Mouse (Mus musculus): ENCODE measurements around the gene Phyh. TPM values are rescaled to one million over a fixed set of nuclear protein-coding genes. Genes with fewer than 3 reads are reported as not detected.

Phyh gene
- polyA plus RNA-seq, 1 experiment from 2014 or later: 134 TPM

DNA sequence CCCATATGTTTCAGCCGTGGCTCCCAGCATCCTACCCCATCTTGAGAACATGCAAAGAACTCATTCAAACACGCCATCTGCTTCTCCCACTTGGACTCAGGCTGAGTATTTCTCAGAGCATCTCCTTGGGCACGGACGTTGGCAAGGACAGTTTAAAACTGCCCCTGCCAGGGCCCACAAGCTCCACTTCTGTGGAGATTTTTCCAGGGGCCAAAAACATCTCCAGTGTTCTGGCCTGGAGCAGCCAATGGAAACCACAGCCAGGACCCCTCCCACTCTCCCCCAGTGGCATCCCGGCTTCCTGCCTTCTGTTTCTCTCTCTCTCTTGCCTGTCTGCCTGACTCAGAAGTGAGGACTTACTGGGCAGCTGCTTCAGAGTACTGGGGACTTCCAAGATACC lies 57.0 kb downstream of the Phyh start, which contains the start of gene Ucma:
Gene Ucma (plus strand): TSS at position 316 of the 400 bp plus-strand sequence.
- 51% methylated on average over 5 of the region's 5 CpGs for WGBS (ENCODE audit: insufficient replicate concordance)
- Histone ChIP-seq H3K4me2 (ENCODE audit: low read depth, low read length) (no peak within 1 kb of the TSS), H3K4me1 (ENCODE audit: control insufficient read depth, low read depth, low read length) (no peaks in the 10 kb centered on the region), H3K4me3 (ENCODE audit: low read depth, low read length) (no peak within 1 kb of the TSS), H3K9me3 (replicated peaks; ENCODE audit: control insufficient read depth, low read length) (no peaks in the 10 kb centered on the region), H3K9ac (ENCODE audit: low read depth, low read length) (no peak within 1 kb of the TSS), H3K36me3 (ENCODE audit: control insufficient read depth, insufficient read depth) (no peaks in the 10 kb centered on the region), H3K27ac (ENCODE audit: low read length) (no peak within 1 kb of the TSS), H3K27me3 (ENCODE audit: control insufficient read depth, insufficient read depth, low read depth, low read length) (no peaks in the 10 kb centered on the region)
- no peak for ATAC-seq (ENCODE audit: low read depth)

DNA sequence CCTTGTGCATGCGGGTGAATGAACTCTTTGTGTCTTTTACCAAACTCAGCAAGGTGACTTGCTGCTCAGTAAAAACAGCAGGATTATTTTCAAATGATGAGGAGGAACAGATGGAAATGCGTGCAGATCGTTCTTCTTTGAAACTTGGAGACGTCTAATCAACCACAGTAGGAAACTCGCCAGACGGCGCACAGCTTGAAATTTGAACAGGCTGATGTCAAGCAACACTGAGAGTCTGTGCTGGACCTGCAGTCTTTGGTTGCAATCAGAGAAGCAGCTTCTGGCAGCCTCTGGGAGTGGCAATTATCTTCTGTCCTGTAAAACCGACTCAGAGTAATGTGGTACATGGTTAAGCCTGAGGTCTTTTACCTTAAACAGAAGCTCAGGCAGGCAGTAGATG lies 59.3 kb downstream of the Phyh start:
- no peaks in the 10 kb centered on the region for H3K27me3 ChIP-seq (ENCODE audit: control insufficient read depth, insufficient read depth, low read depth, low read length)
- H3K9me3 ChIP-seq (replicated peaks; ENCODE audit: control insufficient read depth, low read length): no peaks in the 10 kb centered on the region
- H3K36me3 ChIP-seq (ENCODE audit: control insufficient read depth, insufficient read depth): no peaks in the 10 kb centered on the region
- no peak overlapping the region for H3K4me3 ChIP-seq (ENCODE audit: low read depth, low read length)
- WGBS (ENCODE audit: insufficient replicate concordance): 56% methylated on average over 8 of the region's 8 CpGs
- no peaks in the 10 kb centered on the region for H3K4me1 ChIP-seq (ENCODE audit: control insufficient read depth, low read depth, low read length)
- H3K9ac ChIP-seq (ENCODE audit: low read depth, low read length): no peak overlapping the region
- H3K27ac ChIP-seq (ENCODE audit: low read length): no peak overlapping the region
- H3K4me2 ChIP-seq (ENCODE audit: low read depth, low read length): no peak overlapping the region
- ATAC-seq (ENCODE audit: low read depth): no peak

DNA sequence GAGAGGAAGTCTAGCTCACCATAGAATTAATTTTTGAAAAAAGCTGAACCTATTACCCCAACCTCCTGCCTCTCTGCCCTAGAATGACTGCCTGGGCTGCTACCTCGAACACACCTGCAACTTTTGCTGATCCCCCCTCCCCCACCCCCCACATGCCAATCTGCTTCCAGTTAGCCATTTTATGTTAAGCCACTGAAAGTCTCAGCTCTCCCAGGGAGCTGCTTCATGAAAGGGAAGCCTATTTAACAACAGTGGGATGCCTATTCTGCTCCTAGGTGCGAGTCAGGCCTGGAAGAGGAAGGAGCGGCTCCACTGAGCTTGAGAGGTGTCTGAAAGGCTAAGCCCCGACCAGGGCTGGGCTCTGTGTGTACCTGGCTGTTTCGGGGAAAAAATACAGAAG lies 65.2 kb downstream of the Phyh start:
- no peaks in the 10 kb centered on the region for H3K4me1 ChIP-seq (ENCODE audit: control insufficient read depth, low read depth, low read length)
- H3K9me3 ChIP-seq (replicated peaks; ENCODE audit: control insufficient read depth, low read length): no peaks in the 10 kb centered on the region
- no peaks in the 10 kb centered on the region for H3K27me3 ChIP-seq (ENCODE audit: control insufficient read depth, insufficient read depth, low read depth, low read length)
- no peak overlapping the region for H3K4me3 ChIP-seq (ENCODE audit: low read depth, low read length)
- no peak overlapping the region for H3K27ac ChIP-seq (ENCODE audit: low read length)
- ATAC-seq (ENCODE audit: low read depth): no peak
- no peaks in the 10 kb centered on the region for H3K36me3 ChIP-seq (ENCODE audit: control insufficient read depth, insufficient read depth)
- H3K4me2 ChIP-seq (ENCODE audit: low read depth, low read length): no peak overlapping the region
- H3K9ac ChIP-seq (ENCODE audit: low read depth, low read length): no peak overlapping the region
- WGBS (ENCODE audit: insufficient replicate concordance): 36% methylated on average over 5 of the region's 5 CpGs

DNA sequence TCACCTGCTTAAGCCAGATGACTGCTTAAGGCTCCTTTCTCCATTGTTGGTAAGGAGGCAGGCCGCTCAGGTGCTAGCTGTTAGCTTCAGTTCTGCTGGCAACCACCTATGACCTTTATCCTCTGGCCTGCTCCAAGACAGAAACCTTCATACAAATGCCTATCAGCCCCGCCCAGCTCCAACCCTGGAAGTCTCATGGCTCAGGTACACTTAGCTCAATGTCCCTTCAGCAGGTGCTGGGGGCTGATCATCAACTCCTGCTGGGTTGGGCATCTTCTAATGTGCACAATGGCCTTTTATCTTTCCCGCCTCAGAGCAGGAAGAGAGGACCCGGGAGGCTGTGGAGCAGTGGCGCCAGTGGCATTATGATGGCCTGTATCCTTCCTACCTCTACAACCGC lies 66.2 kb downstream of the Phyh start:
- Histone ChIP-seq H3K27ac (ENCODE audit: low read length) (no peak overlapping the region), H3K4me1 (ENCODE audit: control insufficient read depth, low read depth, low read length) (no peaks in the 10 kb centered on the region), H3K4me2 (ENCODE audit: low read depth, low read length) (no peak overlapping the region), H3K4me3 (ENCODE audit: low read depth, low read length) (no peak overlapping the region), H3K9me3 (replicated peaks; ENCODE audit: control insufficient read depth, low read length) (no peaks in the 10 kb centered on the region), H3K9ac (ENCODE audit: low read depth, low read length) (no peak overlapping the region), H3K36me3 (ENCODE audit: control insufficient read depth, insufficient read depth) (peaks cover 6% of the 10 kb centered on the region; the same call in 1 of the 2 replicates), H3K27me3 (ENCODE audit: control insufficient read depth, insufficient read depth, low read depth, low read length) (no peaks in the 10 kb centered on the region)
- no peak for ATAC-seq (ENCODE audit: low read depth)
- 63% methylated on average over 6 of the region's 6 CpGs for WGBS (ENCODE audit: insufficient replicate concordance)

- Histone ChIP-seq H3K4me3 (ENCODE audit: low read depth, low read length) (no peak overlapping the region), H3K4me2 (ENCODE audit: low read depth, low read length) (no peak overlapping the region), H3K4me1 (ENCODE audit: control insufficient read depth, low read depth, low read length) (no peaks in the 10 kb centered on the region), H3K27me3 (ENCODE audit: control insufficient read depth, insufficient read depth, low read depth, low read length) (no peaks in the 10 kb centered on the region), H3K9me3 (replicated peaks; ENCODE audit: control insufficient read depth, low read length) (no peaks in the 10 kb centered on the region), H3K9ac (ENCODE audit: low read depth, low read length) (no peak overlapping the region), H3K27ac (ENCODE audit: low read length) (no peak overlapping the region), H3K36me3 (ENCODE audit: control insufficient read depth, insufficient read depth) (peaks cover 21% of the 10 kb centered on the region)
- WGBS (ENCODE audit: insufficient replicate concordance): 78% methylated on average over 4 of the region's 4 CpGs
- no peak for ATAC-seq (ENCODE audit: low read depth)
Measured at GRCm38 (mm10) chr2:4986798-4987197, 68.0 kb downstream of the Phyh start.

DNA sequence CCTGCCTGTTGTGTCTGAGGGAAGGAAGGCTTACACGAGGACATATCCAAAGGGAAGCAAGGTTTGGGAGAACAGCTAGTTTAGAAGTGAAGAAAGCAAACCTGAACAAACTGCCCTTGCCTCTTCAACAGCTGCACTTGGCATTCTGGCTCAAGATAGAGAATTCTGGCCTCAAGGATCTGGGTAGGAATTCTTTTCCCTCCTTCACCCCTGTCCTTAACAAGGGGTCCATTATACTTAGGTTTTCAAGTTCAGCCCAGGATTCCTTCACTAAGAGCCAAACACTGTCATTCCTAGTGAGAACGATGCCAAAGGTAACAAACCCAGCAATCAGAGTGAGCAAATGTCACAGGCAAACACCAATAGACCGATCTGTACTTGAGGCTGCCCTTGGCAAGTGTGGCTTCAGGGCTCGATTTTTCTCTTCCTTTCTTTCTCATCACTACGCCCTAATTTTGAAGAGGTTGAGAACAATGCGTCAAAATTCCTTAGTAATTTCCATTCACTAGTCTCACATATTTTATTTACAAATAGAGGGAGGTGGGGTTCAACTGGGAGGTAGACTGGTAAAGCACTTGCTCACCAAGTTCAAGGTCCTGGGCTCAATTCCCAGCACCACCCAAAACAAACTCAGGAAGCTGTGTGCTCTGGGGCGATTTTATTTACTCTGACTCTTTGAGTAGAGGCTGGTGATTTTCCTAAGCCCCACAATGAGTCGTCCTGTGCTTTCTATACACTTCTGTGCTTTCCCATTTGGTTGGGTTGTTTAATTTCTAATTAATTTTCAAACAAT lies 68.8 kb downstream of the Phyh start:
- no peak overlapping the region for H3K4me3 ChIP-seq (ENCODE audit: low read depth, low read length)
- no peaks in the 10 kb centered on the region for H3K27me3 ChIP-seq (ENCODE audit: control insufficient read depth, insufficient read depth, low read depth, low read length)
- peaks cover 24% of the 10 kb centered on the region for H3K36me3 ChIP-seq (ENCODE audit: control insufficient read depth, insufficient read depth)
- H3K4me2 ChIP-seq (ENCODE audit: low read depth, low read length): no peak overlapping the region
- no peak for ATAC-seq (ENCODE audit: low read depth)
- H3K4me1 ChIP-seq (ENCODE audit: control insufficient read depth, low read depth, low read length): no peaks in the 10 kb centered on the region
- no peaks in the 10 kb centered on the region for H3K9me3 ChIP-seq (replicated peaks; ENCODE audit: control insufficient read depth, low read length)
- WGBS (ENCODE audit: insufficient replicate concordance): 75% methylated on average over 8 of the region's 8 CpGs
- no peak overlapping the region for H3K27ac ChIP-seq (ENCODE audit: low read length)
- H3K9ac ChIP-seq (ENCODE audit: low read depth, low read length): no peak overlapping the region

Other genes starting within 250 kb of the Phyh start
- gene Bend7, start 201.2 kb upstream of the Phyh start, polyA plus RNA-seq (2015; fragmentation: Nextera tagmentation; extraction: Ambion mirVana): 1.3 and 1.9 TPM in 2 replicates
- gene Sephs1, start 37.5 kb upstream of the Phyh start, polyA plus RNA-seq (2015; fragmentation: Nextera tagmentation; extraction: Ambion mirVana): 22.7 and 24.5 TPM in 2 replicates
- not detected in 2 replicates for gene Ucma, start 57.1 kb downstream of the Phyh start, polyA plus RNA-seq (2015; fragmentation: Nextera tagmentation; extraction: Ambion mirVana)
- 29.8 and 30.3 TPM in 2 replicates for gene Mcm10, start 93.8 kb downstream of the Phyh start, polyA plus RNA-seq (2015; fragmentation: Nextera tagmentation; extraction: Ambion mirVana)
- 21.8 and 22.3 TPM in 2 replicates for gene Optn, start 145.0 kb downstream of the Phyh start, polyA plus RNA-seq (2015; fragmentation: Nextera tagmentation; extraction: Ambion mirVana)
- gene Ccdc3, start 218.8 kb downstream of the Phyh start, polyA plus RNA-seq (2015; fragmentation: Nextera tagmentation; extraction: Ambion mirVana): 2.0 and 3.4 TPM in 2 replicates